Mouse (Mus musculus): ENCODE results near the gene Cct8. TPM values are rescaled to one million over a fixed set of nuclear protein-coding genes. Genes with fewer than 3 reads are reported as not detected.

Gene Cct8
- polyA plus RNA-seq, 1 experiment, result 151 TPM

DNA sequence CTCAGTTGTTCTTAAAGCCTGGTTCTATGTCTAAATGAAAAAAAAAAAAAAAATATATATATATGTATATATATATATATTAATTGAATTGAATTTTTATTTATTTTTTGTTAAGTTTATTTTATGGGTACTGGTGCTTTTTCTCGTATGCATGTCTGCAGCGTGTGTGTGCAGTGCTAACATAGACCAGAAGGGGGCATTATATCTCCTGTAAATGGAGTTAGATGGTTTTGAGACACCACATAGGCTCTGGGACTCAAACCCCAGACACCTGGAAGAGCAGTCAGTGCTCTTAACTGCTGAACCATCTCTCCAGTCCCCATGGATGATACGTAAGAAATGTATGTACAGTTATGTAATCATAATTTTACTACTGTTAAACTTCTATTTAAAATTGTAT is 36.9 kb downstream of the Cct8 start:
- Histone ChIP-seq H3K27ac (ENCODE audit: control insufficient read depth, insufficient read depth, low read depth, low read length, poor library complexity) (no peak overlapping the region), H3K4me1 (ENCODE audit: control insufficient read depth, insufficient read depth, low read length) (peaks cover 2% of the 10 kb centered on the region), H3K4me3 (replicated peaks; ENCODE audit: control insufficient read depth, low read depth, low read length) (no peak overlapping the region)
- TF ChIP-seq POLR2A (IDR thresholded peaks at IDR 0.05; ENCODE audit: borderline replicate concordance, control insufficient read depth, low read depth, low read length) (no peak), CTCF (IDR thresholded peaks at IDR 0.05; ENCODE audit: control insufficient read depth, insufficient read depth, low read length) (no peak)
- 91% methylated on average over 3 of the region's 3 CpGs for WGBS

- WGBS, result 1% methylated on average over 38 of the region's 38 CpGs
- peak overlapping the region; percentile 95 for H3K4me3 ChIP-seq (replicated peaks; ENCODE audit: control insufficient read depth, low read depth, low read length)
- peak overlapping the region; percentile 84 for H3K27ac ChIP-seq (ENCODE audit: control insufficient read depth, insufficient read depth, low read depth, low read length, poor library complexity)
- H3K4me1 ChIP-seq (ENCODE audit: control insufficient read depth, insufficient read depth, low read length), result peaks cover 2% of the 10 kb centered on the region
- no peak for TF ChIP-seq CTCF (IDR thresholded peaks at IDR 0.05; ENCODE audit: control insufficient read depth, insufficient read depth, low read length)
- TF ChIP-seq POLR2A (IDR thresholded peaks at IDR 0.05; ENCODE audit: borderline replicate concordance, control insufficient read depth, low read depth, low read length), result no peak
Observed at GRCm38 (mm10) chr16:87455180-87455611, 40.5 kb downstream of the Cct8 start.

DNA sequence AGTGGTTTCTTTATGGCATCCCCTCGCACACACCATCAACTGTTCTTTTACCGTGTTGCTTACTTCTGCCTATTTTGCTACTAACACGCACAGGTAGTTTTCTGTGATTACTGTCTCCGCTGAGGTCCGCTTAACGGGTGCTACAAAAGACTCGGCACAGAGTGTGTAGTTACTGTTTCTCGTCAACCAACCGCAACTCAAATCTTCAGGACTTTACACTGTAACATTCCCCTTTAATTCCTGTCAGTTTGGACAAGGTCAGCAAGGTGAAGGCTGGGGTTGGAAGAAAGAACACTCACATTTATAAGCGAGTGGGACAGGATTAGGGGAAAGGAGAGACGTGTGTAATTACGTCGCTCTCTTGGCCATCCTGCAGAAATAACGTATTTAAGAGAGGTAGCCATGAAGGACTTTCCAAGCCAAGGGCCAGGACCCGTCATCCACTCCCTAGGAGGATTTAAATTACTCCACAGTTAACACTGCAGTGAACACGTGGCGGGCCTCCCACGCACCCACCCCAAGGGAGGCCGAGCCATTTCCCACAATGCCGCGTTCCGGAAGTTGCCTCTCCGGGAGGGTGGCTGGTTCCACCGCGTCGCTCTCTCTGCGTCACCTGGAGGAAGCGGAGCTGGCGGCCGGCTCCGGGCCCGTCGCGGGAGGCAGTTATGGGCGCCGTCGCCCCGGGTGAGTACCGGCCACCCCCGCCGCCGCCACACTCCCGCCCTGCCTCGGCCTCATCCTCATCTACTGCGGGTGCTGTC is 41.1 kb downstream of the Cct8 start, which contains the start of gene Usp16:
Usp16 (plus strand) TSS at position 285 of the 761 bp plus-strand sequence.
- Histone ChIP-seq H3K27ac (ENCODE audit: control insufficient read depth, insufficient read depth, low read depth, low read length, poor library complexity) (peak within 1 kb of the TSS; percentile 84), H3K4me1 (ENCODE audit: control insufficient read depth, insufficient read depth, low read length) (peaks cover 2% of the 10 kb centered on the region), H3K4me3 (replicated peaks; ENCODE audit: control insufficient read depth, low read depth, low read length) (peak within 1 kb of the TSS; percentile 95)
- WGBS, result 13% methylated on average over 45 of the region's 45 CpGs
- TF ChIP-seq POLR2A (IDR thresholded peaks at IDR 0.05; ENCODE audit: borderline replicate concordance, control insufficient read depth, low read depth, low read length) (peak; percentile 81; the same call in 1 of the 2 replicates), CTCF (IDR thresholded peaks at IDR 0.05; ENCODE audit: control insufficient read depth, insufficient read depth, low read length) (no peak)

- WGBS, result 82% methylated on average over 2 of the region's 2 CpGs
- TF ChIP-seq POLR2A (IDR thresholded peaks at IDR 0.05; ENCODE audit: borderline replicate concordance, control insufficient read depth, low read depth, low read length), result no peak
- TF ChIP-seq CTCF (IDR thresholded peaks at IDR 0.05; ENCODE audit: control insufficient read depth, insufficient read depth, low read length), result no peak
- Histone ChIP-seq H3K27ac (ENCODE audit: control insufficient read depth, insufficient read depth, low read depth, low read length, poor library complexity) (no peak overlapping the region), H3K4me3 (replicated peaks; ENCODE audit: control insufficient read depth, low read depth, low read length) (no peak overlapping the region), H3K4me1 (ENCODE audit: control insufficient read depth, insufficient read depth, low read length) (peaks cover 2% of the 10 kb centered on the region)
Observed at GRCm38 (mm10) chr16:87453226-87453625, 42.4 kb downstream of the Cct8 start.

- WGBS, result 88% methylated on average over 3 of the region's 3 CpGs
- TF ChIP-seq CTCF (IDR thresholded peaks at IDR 0.05; ENCODE audit: control insufficient read depth, insufficient read depth, low read length), result no peak
- no peak for TF ChIP-seq POLR2A (IDR thresholded peaks at IDR 0.05; ENCODE audit: borderline replicate concordance, control insufficient read depth, low read depth, low read length)
- H3K4me3 ChIP-seq (replicated peaks; ENCODE audit: control insufficient read depth, low read depth, low read length), result no peak overlapping the region
- no peak overlapping the region for H3K27ac ChIP-seq (ENCODE audit: control insufficient read depth, insufficient read depth, low read depth, low read length, poor library complexity)
- H3K4me1 ChIP-seq (ENCODE audit: control insufficient read depth, insufficient read depth, low read length), result peaks cover 1% of the 10 kb centered on the region; the same call in 1 of the 2 replicates
Observed at GRCm38 (mm10) chr16:87445528-87445927, 50.1 kb downstream of the Cct8 start.

DNA sequence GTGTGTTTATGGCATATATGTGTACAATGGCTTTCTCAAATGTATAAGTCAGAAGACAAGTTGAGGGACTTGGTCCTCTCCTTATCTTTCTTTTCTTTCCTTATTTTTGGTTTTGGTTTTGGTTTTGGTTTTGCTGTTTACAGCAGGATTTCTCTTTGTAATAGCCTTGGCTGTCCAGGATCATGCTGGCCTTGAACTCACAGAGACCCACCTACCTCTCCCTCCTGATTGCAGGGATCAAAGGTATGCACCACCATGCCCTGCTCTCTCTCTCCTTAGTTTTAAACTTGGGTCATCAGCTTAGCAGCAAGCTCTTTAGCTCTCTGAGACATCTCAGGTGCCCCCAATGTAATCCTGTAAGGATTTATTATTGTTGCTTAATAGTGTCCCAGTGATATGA is 50.6 kb downstream of the Cct8 start:
- no peak overlapping the region for H3K4me3 ChIP-seq (replicated peaks; ENCODE audit: control insufficient read depth, low read depth, low read length)
- H3K27ac ChIP-seq (ENCODE audit: control insufficient read depth, insufficient read depth, low read depth, low read length, poor library complexity), result no peak overlapping the region
- peaks cover 1% of the 10 kb centered on the region; the same call in 1 of the 2 replicates for H3K4me1 ChIP-seq (ENCODE audit: control insufficient read depth, insufficient read depth, low read length)
- TF ChIP-seq CTCF (IDR thresholded peaks at IDR 0.05; ENCODE audit: control insufficient read depth, insufficient read depth, low read length) (no peak), POLR2A (IDR thresholded peaks at IDR 0.05; ENCODE audit: borderline replicate concordance, control insufficient read depth, low read depth, low read length) (no peak)

- peaks cover 1% of the 10 kb centered on the region; the same call in 1 of the 2 replicates for H3K4me1 ChIP-seq (ENCODE audit: control insufficient read depth, insufficient read depth, low read length)
- no peak overlapping the region for H3K4me3 ChIP-seq (replicated peaks; ENCODE audit: control insufficient read depth, low read depth, low read length)
- no peak overlapping the region for H3K27ac ChIP-seq (ENCODE audit: control insufficient read depth, insufficient read depth, low read depth, low read length, poor library complexity)
- TF ChIP-seq CTCF (IDR thresholded peaks at IDR 0.05; ENCODE audit: control insufficient read depth, insufficient read depth, low read length) (no peak), POLR2A (IDR thresholded peaks at IDR 0.05; ENCODE audit: borderline replicate concordance, control insufficient read depth, low read depth, low read length) (no peak)
- WGBS, result 32% methylated on average over 1 of the region's 1 CpGs
Observed at GRCm38 (mm10) chr16:87444071-87444470, 51.6 kb downstream of the Cct8 start.

- Histone ChIP-seq H3K27ac (ENCODE audit: control insufficient read depth, insufficient read depth, low read depth, low read length, poor library complexity) (no peak overlapping the region), H3K4me3 (replicated peaks; ENCODE audit: control insufficient read depth, low read depth, low read length) (no peak overlapping the region), H3K4me1 (ENCODE audit: control insufficient read depth, insufficient read depth, low read length) (peaks cover 1% of the 10 kb centered on the region; the same call in 1 of the 2 replicates)
- TF ChIP-seq POLR2A (IDR thresholded peaks at IDR 0.05; ENCODE audit: borderline replicate concordance, control insufficient read depth, low read depth, low read length) (no peak), CTCF (IDR thresholded peaks at IDR 0.05; ENCODE audit: control insufficient read depth, insufficient read depth, low read length) (no peak)
Observed at GRCm38 (mm10) chr16:87443245-87443644, 52.4 kb downstream of the Cct8 start.

Measured in bone marrow, adult 2 months (tissue).